Comparison of ENCODE assay signal across 1 mouse cellular context in the genomic region with DNA sequence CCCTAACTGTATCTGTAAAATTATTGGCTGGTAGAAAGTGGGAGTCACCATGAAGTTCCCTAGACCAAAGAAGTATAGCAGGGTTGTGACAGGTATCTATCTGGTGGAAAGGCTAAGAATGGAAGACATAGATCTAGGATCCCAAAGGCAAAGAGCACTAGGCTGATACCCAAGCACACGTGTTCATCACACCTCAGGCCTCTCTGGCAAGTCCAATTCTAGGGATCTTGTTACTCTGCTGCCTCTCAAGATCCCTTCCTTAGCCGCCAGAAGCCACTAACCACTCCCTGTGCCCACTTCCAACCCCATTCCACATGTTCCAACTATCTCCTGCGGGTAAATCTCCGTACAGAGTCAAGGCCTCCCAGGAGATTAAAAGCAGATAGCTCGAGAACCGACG.
TF ChIP-seq lines count a peak whose summit lies in the region.

No protein-coding gene starts in this region.

TF ChIP-seq in MEL, 35 proteins besides CTCF, POLR2A, EP300 and RAD21 (continued from another document):
- 0 out of 2 replicates have a peak, but pooled peaks have one; percentile 16 for TF ChIP-seq CHD1 (IDR thresholded peaks at IDR 0.05; ENCODE audit: low read depth, low read length)
- TF ChIP-seq UBTF (IDR thresholded peaks at IDR 0.05; ENCODE audit: borderline replicate concordance, insufficient read depth, low read depth, low read length) = no peak
- no peak for TF ChIP-seq ZKSCAN1 (IDR thresholded peaks at IDR 0.05; ENCODE audit: low read depth, low read length)
